Mouse (Mus musculus) G1E (cell line): ENCODE data around the gene Lrfn2.

ENCODE experiments used
- CTCF ChIP-seq: IDR thresholded peaks from 2 replicates; pipeline ENCODE4 v1.5.1; 2012; ENCODE audit warnings: low read depth, low read length, inconsistent platforms, mixed read lengths
- GATA1 ChIP-seq: IDR thresholded peaks from 2 replicates; pipeline ENCODE4 v1.6.1; 2012; ENCODE audit warnings: borderline replicate concordance, low read length, inconsistent platforms, mixed read lengths
- GATA2 ChIP-seq: IDR thresholded peaks from 2 replicates; pipeline ENCODE4 v1.6.1; 2012; ENCODE audit warnings: low read depth, low read length, inconsistent platforms, borderline replicate concordance
- POLR2AphosphoS5 ChIP-seq: IDR thresholded peaks from 2 replicates; pipeline ENCODE4 v1.6.1; 2012; ENCODE audit warnings: low read depth, low read length, inconsistent platforms; ENCODE audit not compliant: insufficient replicate concordance
- TAL1 ChIP-seq: conservative IDR thresholded peaks from 2 replicates; pipeline ENCODE4 v1.6.1; 2012; ENCODE audit warnings: low read depth, low read length, inconsistent platforms, mixed read lengths

DNA sequence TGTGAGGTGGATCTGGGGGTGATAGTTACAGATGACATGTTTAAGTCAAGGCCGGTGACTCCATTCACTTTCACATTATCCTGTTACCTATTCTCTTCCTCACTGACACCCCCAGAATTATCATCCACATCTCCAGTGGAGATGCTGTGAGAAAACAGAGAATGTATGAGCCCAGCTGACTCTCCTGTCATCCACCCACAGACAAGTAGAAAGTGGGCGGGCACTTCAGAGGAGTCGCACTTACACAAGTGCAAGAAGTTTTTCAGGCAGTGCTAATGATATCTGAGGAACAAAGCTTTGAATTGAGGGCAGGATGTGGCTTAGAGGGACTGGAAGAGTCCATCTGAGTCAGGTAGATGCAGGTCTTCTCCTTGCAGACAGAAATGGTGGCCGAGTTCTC lies 152.9 kb downstream of the Lrfn2 start:
- TF ChIP-seq CTCF, result no peak
- TF ChIP-seq POLR2AphosphoS5, result no peak
- no peak for TF ChIP-seq GATA1
- TF ChIP-seq TAL1, result no peak
- no peak for TF ChIP-seq GATA2
